Mouse (Mus musculus) brown adipose tissue, adult 24 weeks (tissue): Measurements from ENCODE around the gene Sectm1a. TPM values are rescaled to one million over a fixed set of nuclear protein-coding genes. Genes with fewer than 3 reads are reported as not detected.
"Not testable (repeated sequence)": the region's sequence is repeated elsewhere in the genome, so short reads cannot be mapped to it uniquely, and the experiment has no call there.

Experiments
- H3K27ac ChIP-seq: fragments of 200-500 bp; replicated peaks from 2 replicates; pipeline ENCODE4 v1.5.1; 2012; ENCODE audit warnings: low read depth, mild to moderate bottlenecking, low read length
- H3K4me1 ChIP-seq: fragments of 200-500 bp; 2 replicates; pipeline ENCODE4 v1.6.1; 2012; ENCODE audit warnings: low read length, mixed read lengths; ENCODE audit not compliant: control insufficient read depth, insufficient read depth, insufficient read length
- H3K4me3 ChIP-seq: fragments of 200-500 bp; 2 replicates; pipeline ENCODE4 v1.5.1; 2012; ENCODE audit warnings: low read depth, mild to moderate bottlenecking, low read length, moderate library complexity; ENCODE audit not compliant: insufficient read depth
- polyA plus RNA-seq: library from polyadenylated mRNA; stranded (reverse); fragments of >200 nt; gene quantifications from 2 replicates; pipeline ENCODE4 v1.2.4, GENCODE M21; 2012; ENCODE audit not compliant: missing spikeins, insufficient read depth, insufficient read length

The Sectm1a gene
- polyA plus RNA-seq, 1 experiment = not detected

GRCm38 (mm10) chr11:121045286-121045685, 35.7 kb downstream of the Sectm1a start:
- Histone ChIP-seq H3K4me1 (no peaks in the 10 kb centered on the region), H3K4me3 (no peak overlapping the region), H3K27ac (no peak overlapping the region)

GRCm38 (mm10) chr11:121043025-121043424, 38.0 kb downstream of the Sectm1a start:
- not testable (repeated sequence) for H3K4me1 ChIP-seq, H3K4me3 ChIP-seq, H3K27ac ChIP-seq

- H3K4me1 ChIP-seq = no peaks in the 10 kb centered on the region
- H3K27ac ChIP-seq = no peak overlapping the region
These were observed 38.5 kb downstream of the Sectm1a start for GRCm38 (mm10) chr11:121042480-121042879.

GRCm38 (mm10) chr11:121041636-121042035, 39.4 kb downstream of the Sectm1a start:
- Histone ChIP-seq H3K4me1 (no peaks in the 10 kb centered on the region), H3K27ac (no peak overlapping the region), H3K4me3 (no peak overlapping the region)

More at GRCm38 (mm10) chr11:121042480-121042879, 38.5 kb downstream of the Sectm1a start:
- H3K4me3 ChIP-seq = no peak overlapping the region

GRCm38 (mm10) chr11:121041212-121041611, 39.8 kb downstream of the Sectm1a start:
- Histone ChIP-seq H3K27ac (no peak overlapping the region), H3K4me3 (no peak overlapping the region), H3K4me1 (no peaks in the 10 kb centered on the region)

- Histone ChIP-seq H3K27ac (no peak within 1 kb of the TSS), H3K4me3 (no peak within 1 kb of the TSS), H3K4me1 (no peaks in the 10 kb centered on the region)
These were observed 41.7 kb downstream of the Sectm1a start, which contains the start of gene Cd7 for GRCm38 (mm10) chr11:121039302-121039701. TSS of gene Cd7 (minus strand) at chr11:121039418.

GRCm38 (mm10) chr11:121038366-121039240, 42.4 kb downstream of the Sectm1a start:
- no peak overlapping the region for H3K27ac ChIP-seq
- no peak overlapping the region for H3K4me3 ChIP-seq
- no peaks in the 10 kb centered on the region for H3K4me1 ChIP-seq

- no peak overlapping the region for H3K4me3 ChIP-seq
These were observed 47.9 kb downstream of the Sectm1a start for GRCm38 (mm10) chr11:121033118-121033517.

GRCm38 (mm10) chr11:121027259-121027658, 53.8 kb downstream of the Sectm1a start:
- no peaks in the 10 kb centered on the region for H3K4me1 ChIP-seq
- H3K27ac ChIP-seq = no peak overlapping the region
- H3K4me3 ChIP-seq = no peak overlapping the region

More at GRCm38 (mm10) chr11:121033118-121033517, 47.9 kb downstream of the Sectm1a start:
- H3K27ac ChIP-seq = no peak overlapping the region
- H3K4me1 ChIP-seq = no peaks in the 10 kb centered on the region

- Histone ChIP-seq H3K4me1 (no peaks in the 10 kb centered on the region), H3K27ac (no peak overlapping the region), H3K4me3 (no peak overlapping the region)
These were observed 56.9 kb downstream of the Sectm1a start for GRCm38 (mm10) chr11:121024163-121024562.

- Histone ChIP-seq H3K4me1 (no peaks in the 10 kb centered on the region), H3K27ac (no peak overlapping the region), H3K4me3 (no peak overlapping the region)
These were observed 61.5 kb downstream of the Sectm1a start for GRCm38 (mm10) chr11:121019501-121019900.

GRCm38 (mm10) chr11:121017703-121018102, 63.3 kb downstream of the Sectm1a start:
- Histone ChIP-seq H3K4me1 (no peaks in the 10 kb centered on the region), H3K27ac (no peak overlapping the region), H3K4me3 (no peak overlapping the region)

Other genes with a start within 250 kb of the Sectm1a start
- gene Ccdc57, start 148.3 kb downstream of the Sectm1a start, polyA plus RNA-seq = 7.1 and 11.1 TPM in 2 replicates
- 1.6 and 2.2 TPM in 2 replicates for gene Slc16a3, start 132.7 kb downstream of the Sectm1a start, polyA plus RNA-seq
- gene Csnk1d, start 89.9 kb downstream of the Sectm1a start, polyA plus RNA-seq = 33.8 and 36.5 TPM in 2 replicates
- 2.3 TPM in 1 of 2 replicates, not detected in the other for gene Cd7, start 41.8 kb downstream of the Sectm1a start, polyA plus RNA-seq
- gene Sectm1b, start 17.7 kb downstream of the Sectm1a start, polyA plus RNA-seq = not detected in 2 replicates
- gene Tex19.2, start 37.5 kb upstream of the Sectm1a start, polyA plus RNA-seq = not detected in 2 replicates
- gene Tex19.1, start 64.9 kb upstream of the Sectm1a start, polyA plus RNA-seq = not detected in 2 replicates
- not detected in 2 replicates for gene Uts2r, start 79.1 kb upstream of the Sectm1a start, polyA plus RNA-seq
- 2.1 and 3.3 TPM in 2 replicates for gene Hexdc, start 123.2 kb upstream of the Sectm1a start, polyA plus RNA-seq
- gene Ogfod3, start 123.5 kb upstream of the Sectm1a start, polyA plus RNA-seq = 15.7 and 18.7 TPM in 2 replicates
- 5.0 and 8.2 TPM in 2 replicates for gene Cybc1, start 148.1 kb upstream of the Sectm1a start, polyA plus RNA-seq
- 10.4 and 12.6 TPM in 2 replicates for gene Narf, start 156.0 kb upstream of the Sectm1a start, polyA plus RNA-seq
- gene Foxk2, start 178.8 kb upstream of the Sectm1a start, polyA plus RNA-seq = 19.8 and 22.6 TPM in 2 replicates